Mouse (Mus musculus) liver, embryonic 13.5 days (tissue): ENCODE results near the gene Tnfrsf9. TPM values are rescaled to one million over a fixed set of nuclear protein-coding genes. Genes with fewer than 3 reads are reported as not detected.

Experiments
- ATAC-seq: fragments of 200-750 bp; cut with Nextera tagmentation; 2 replicates; pipeline ENCODE4 v1.8.0; 2017; ENCODE audit warnings: low read depth, mild to moderate bottlenecking, moderate number of reproducible peaks, moderate library complexity
- DNase-seq: peaks from one replicate; pipeline ENCODE4 v3.0.0; 2022
- H3K27ac ChIP-seq: fragments of 300-500 bp; sonication (generic); 2 replicates; pipeline ENCODE4 v1.5.1; 2015; ENCODE audit warnings: moderate library complexity, mild to moderate bottlenecking, inconsistent platforms
- H3K27me3 ChIP-seq: fragments of 300-500 bp; sonication (generic); 2 replicates; pipeline ENCODE4 v1.6.1; 2015; ENCODE audit warnings: mild to moderate bottlenecking, inconsistent platforms
- H3K36me3 ChIP-seq: fragments of 300-500 bp; sonication (generic); 2 replicates; pipeline ENCODE4 v1.6.1; 2015; ENCODE audit warnings: mild to moderate bottlenecking, inconsistent platforms
- H3K4me1 ChIP-seq: fragments of 300-500 bp; sonication (generic); replicated peaks from 2 replicates; pipeline ENCODE4 v1.6.1; 2015; ENCODE audit warnings: inconsistent platforms
- H3K4me2 ChIP-seq: fragments of 300-500 bp; sonication (generic); 2 replicates; pipeline ENCODE4 v1.6.1; 2015; ENCODE audit warnings: inconsistent platforms, mild to moderate bottlenecking, moderate library complexity
- H3K4me3 ChIP-seq: fragments of 300-500 bp; sonication (generic); replicated peaks from 2 replicates; pipeline ENCODE4 v1.5.1; 2015; ENCODE audit warnings: mild to moderate bottlenecking, inconsistent platforms
- H3K9ac ChIP-seq: fragments of 300-500 bp; sonication (generic); 2 replicates; pipeline ENCODE4 v1.6.1; 2015; ENCODE audit warnings: mild to moderate bottlenecking, inconsistent platforms
- H3K9me3 ChIP-seq: fragments of 300-500 bp; sonication (generic); replicated peaks from 2 replicates; pipeline ENCODE4 v1.6.1; 2016; ENCODE audit warnings: inconsistent platforms
- WGBS: fragments of 180-500 bp; shearing (Covaris S2); methylation state at CpG from one replicate; pipeline ENCODE4 v1.1.7; 2015; ENCODE audit not compliant: insufficient replicate concordance; 5-methylcytosine and 5-hydroxymethylcytosine counted together
- polyA plus RNA-seq: library from polyadenylated mRNA; unstranded; fragments of >200 nt; fragmentation: Nextera tagmentation; extraction: Ambion mirVana; gene quantifications from 2 replicates; pipeline ENCODE4 v1.2.1, GENCODE M21; 2015

Tnfrsf9 gene
- polyA plus RNA-seq, 1 experiment from 2014 or later, result 0.17 TPM

DNA sequence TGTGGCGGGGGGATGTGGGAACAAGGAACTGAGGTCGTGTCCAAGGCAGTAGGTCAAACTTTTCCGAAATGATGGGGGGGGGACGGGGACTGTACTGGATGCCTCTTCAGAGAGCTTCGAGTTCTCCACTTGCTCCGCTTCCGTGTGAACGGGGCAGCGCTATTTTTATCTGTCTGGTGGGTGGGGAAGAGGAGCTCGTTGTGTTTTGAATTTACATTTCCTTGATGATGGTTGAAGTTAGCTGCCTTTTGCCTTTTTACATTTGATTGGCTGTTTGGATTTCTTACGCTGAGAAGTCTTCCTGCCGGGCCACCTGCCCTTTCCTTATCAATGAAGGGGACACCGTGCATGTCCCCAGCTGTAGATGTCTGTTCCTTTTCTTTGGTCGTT is 23.7 kb downstream of the Tnfrsf9 start:
- H3K4me2 ChIP-seq, result no peak overlapping the region
- H3K4me3 ChIP-seq, result no peak overlapping the region
- 23% methylated on average over 14 of the region's 14 CpGs for WGBS

GRCm38 (mm10) chr4:150939991-150940651 is 25.8 kb downstream of the Tnfrsf9 start:
- Histone ChIP-seq H3K36me3 (no peaks in the 10 kb centered on the region), H3K27me3 (no peaks in the 10 kb centered on the region), H3K9ac (no peak overlapping the region), H3K27ac (no peak overlapping the region), H3K4me2 (no peak overlapping the region), H3K9me3 (no peaks in the 10 kb centered on the region), H3K4me1 (no peaks in the 10 kb centered on the region), H3K4me3 (no peak overlapping the region)
- ATAC-seq, result no peak
- DNase-seq, result no peak
- 58% methylated on average over 13 of the region's 13 CpGs for WGBS

More for the DNA sequence above, 23.7 kb downstream of the Tnfrsf9 start:
- no peak overlapping the region for H3K9ac ChIP-seq
- no peaks in the 10 kb centered on the region for H3K9me3 ChIP-seq
- no peak overlapping the region for H3K27ac ChIP-seq
- ATAC-seq (no peak), DNase-seq (no peak)
- peaks cover 6% of the 10 kb centered on the region for H3K27me3 ChIP-seq
- H3K4me1 ChIP-seq, result no peaks in the 10 kb centered on the region
- H3K36me3 ChIP-seq, result no peaks in the 10 kb centered on the region

DNA sequence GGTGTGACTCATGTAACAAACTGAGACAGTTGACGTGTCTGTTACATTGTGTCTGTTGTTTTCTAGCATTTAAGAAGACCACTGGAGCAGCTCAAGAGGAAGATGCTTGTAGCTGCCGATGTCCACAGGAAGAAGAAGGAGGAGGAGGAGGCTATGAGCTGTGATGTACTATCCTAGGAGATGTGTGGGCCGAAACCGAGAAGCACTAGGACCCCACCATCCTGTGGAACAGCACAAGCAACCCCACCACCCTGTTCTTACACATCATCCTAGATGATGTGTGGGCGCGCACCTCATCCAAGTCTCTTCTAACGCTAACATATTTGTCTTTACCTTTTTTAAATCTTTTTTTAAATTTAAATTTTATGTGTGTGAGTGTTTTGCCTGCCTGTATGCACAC is 30.3 kb downstream of the Tnfrsf9 start:
- H3K27ac ChIP-seq, result no peak overlapping the region
- no peak overlapping the region for H3K9ac ChIP-seq
- ATAC-seq, result no peak
- H3K4me2 ChIP-seq, result no peak overlapping the region
- H3K4me1 ChIP-seq, result no peaks in the 10 kb centered on the region
- H3K9me3 ChIP-seq, result no peaks in the 10 kb centered on the region
- H3K36me3 ChIP-seq, result no peaks in the 10 kb centered on the region
- no peaks in the 10 kb centered on the region for H3K27me3 ChIP-seq
- no peak overlapping the region for H3K4me3 ChIP-seq
- no peak for DNase-seq
- WGBS, result 67% methylated on average over 7 of the region's 7 CpGs

GRCm38 (mm10) chr4:150950972-150951371 is 36.6 kb downstream of the Tnfrsf9 start:
- ATAC-seq, result no peak
- Histone ChIP-seq H3K27ac (no peak overlapping the region), H3K9ac (no peak overlapping the region), H3K36me3 (no peaks in the 10 kb centered on the region), H3K9me3 (no peaks in the 10 kb centered on the region), H3K27me3 (no peaks in the 10 kb centered on the region), H3K4me1 (no peaks in the 10 kb centered on the region), H3K4me3 (no peak overlapping the region), H3K4me2 (no peak overlapping the region)
- no peak for DNase-seq
- WGBS, result 61% methylated on average over 10 of the region's 10 CpGs

GRCm38 (mm10) chr4:150956369-150957105 is 42.2 kb downstream of the Tnfrsf9 start:
- Histone ChIP-seq H3K27me3 (no peaks in the 10 kb centered on the region), H3K27ac (no peak overlapping the region), H3K9me3 (no peaks in the 10 kb centered on the region), H3K4me1 (no peaks in the 10 kb centered on the region), H3K36me3 (no peaks in the 10 kb centered on the region), H3K9ac (no peak overlapping the region), H3K4me2 (no peak overlapping the region), H3K4me3 (no peak overlapping the region)
- DNase-seq, result no peak
- 69% methylated on average over 13 of the region's 13 CpGs for WGBS
- ATAC-seq, result no peak

DNA sequence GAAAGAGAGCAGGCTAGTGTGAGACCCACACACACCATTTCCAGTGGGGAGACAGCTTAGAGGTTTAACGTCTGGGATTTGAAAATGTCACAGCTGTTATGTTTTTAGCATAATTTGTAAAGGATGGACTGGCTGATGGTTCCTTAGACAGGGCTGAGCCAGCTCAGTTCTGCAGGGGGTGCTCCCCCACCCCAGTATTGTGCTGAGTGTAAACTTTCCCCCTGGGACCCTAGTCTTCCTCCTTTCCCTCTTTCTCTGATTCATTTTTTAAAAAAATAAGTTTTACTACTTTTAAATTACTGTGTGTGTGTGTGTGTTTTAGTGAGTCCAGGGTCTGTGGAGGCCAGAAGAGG is 42.7 kb downstream of the Tnfrsf9 start:
- no peak overlapping the region for H3K4me3 ChIP-seq
- DNase-seq (no peak), ATAC-seq (no peak)
- no peaks in the 10 kb centered on the region for H3K36me3 ChIP-seq
- no peaks in the 10 kb centered on the region for H3K9me3 ChIP-seq
- H3K27me3 ChIP-seq, result no peaks in the 10 kb centered on the region
- no peak overlapping the region for H3K9ac ChIP-seq
- WGBS, result 66% methylated on average over 1 of the region's 1 CpGs
- no peak overlapping the region for H3K27ac ChIP-seq
- no peaks in the 10 kb centered on the region for H3K4me1 ChIP-seq
- no peak overlapping the region for H3K4me2 ChIP-seq

DNA sequence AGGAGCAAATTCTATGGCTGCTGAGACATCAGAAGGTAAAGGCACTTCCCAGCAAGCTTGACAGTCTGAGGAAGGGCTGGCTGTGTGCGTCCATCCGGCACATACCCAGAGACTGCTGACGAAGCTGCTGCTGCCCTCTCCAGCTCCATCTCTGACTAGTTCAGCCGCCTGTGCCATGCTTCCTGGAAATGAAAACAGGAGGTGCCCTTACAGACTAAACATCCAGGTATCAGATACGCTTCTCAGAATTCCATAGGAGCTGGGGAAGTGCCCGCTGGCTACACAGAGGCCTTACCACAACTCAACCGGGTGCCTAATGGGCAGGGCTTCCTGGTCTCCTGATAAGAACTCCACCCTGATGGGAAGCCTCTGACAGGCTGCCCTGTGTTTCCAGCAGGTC is 44.2 kb downstream of the Tnfrsf9 start:
- no peak overlapping the region for H3K4me3 ChIP-seq
- no peak for ATAC-seq
- H3K9me3 ChIP-seq, result no peaks in the 10 kb centered on the region
- H3K36me3 ChIP-seq, result no peaks in the 10 kb centered on the region
- 47% methylated on average over 7 of the region's 7 CpGs for WGBS
- H3K9ac ChIP-seq, result no peak overlapping the region
- H3K4me1 ChIP-seq, result no peaks in the 10 kb centered on the region
- no peak overlapping the region for H3K27ac ChIP-seq
- no peak overlapping the region for H3K4me2 ChIP-seq
- DNase-seq, result no peak
- no peaks in the 10 kb centered on the region for H3K27me3 ChIP-seq

- Histone ChIP-seq H3K4me2 (no peak overlapping the region), H3K27me3 (no peaks in the 10 kb centered on the region), H3K9ac (no peak overlapping the region), H3K36me3 (no peaks in the 10 kb centered on the region), H3K4me3 (no peak overlapping the region), H3K9me3 (no peaks in the 10 kb centered on the region), H3K4me1 (peaks cover 6% of the 10 kb centered on the region; the same call in 1 of the 2 replicates), H3K27ac (no peak overlapping the region)
- ATAC-seq (no peak), DNase-seq (no peak)
- 50% methylated on average over 6 of the region's 6 CpGs for WGBS
These were observed 47.9 kb downstream of the Tnfrsf9 start for GRCm38 (mm10) chr4:150962231-150962630.

DNA sequence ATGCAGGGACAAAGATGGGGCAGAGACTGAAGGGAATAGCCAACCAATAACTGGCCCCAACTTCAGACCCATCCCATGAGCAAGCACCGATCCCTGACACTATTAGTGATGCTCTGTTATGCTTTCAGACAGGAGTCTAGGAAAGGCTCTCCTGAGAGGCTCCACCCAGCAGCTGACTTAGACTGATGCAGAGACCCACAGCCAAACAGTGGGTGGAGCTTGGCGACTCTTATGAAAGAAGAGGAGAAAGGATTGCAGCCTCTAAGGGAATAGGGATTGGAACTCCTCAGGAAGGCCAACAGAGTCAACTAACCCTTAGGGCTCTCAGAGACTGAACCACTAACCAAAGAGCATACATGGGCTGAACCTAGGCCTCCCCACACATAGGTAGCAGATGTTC is 49.3 kb downstream of the Tnfrsf9 start:
- Histone ChIP-seq H3K9ac (no peak overlapping the region), H3K36me3 (no peaks in the 10 kb centered on the region), H3K4me2 (no peak overlapping the region), H3K27me3 (no peaks in the 10 kb centered on the region), H3K9me3 (no peaks in the 10 kb centered on the region), H3K27ac (no peak overlapping the region), H3K4me1 (peaks cover 6% of the 10 kb centered on the region; the same call in 1 of the 2 replicates), H3K4me3 (no peak overlapping the region)
- ATAC-seq, result no peak
- DNase-seq, result no peak
- 68% methylated on average over 2 of the region's 2 CpGs for WGBS

DNA sequence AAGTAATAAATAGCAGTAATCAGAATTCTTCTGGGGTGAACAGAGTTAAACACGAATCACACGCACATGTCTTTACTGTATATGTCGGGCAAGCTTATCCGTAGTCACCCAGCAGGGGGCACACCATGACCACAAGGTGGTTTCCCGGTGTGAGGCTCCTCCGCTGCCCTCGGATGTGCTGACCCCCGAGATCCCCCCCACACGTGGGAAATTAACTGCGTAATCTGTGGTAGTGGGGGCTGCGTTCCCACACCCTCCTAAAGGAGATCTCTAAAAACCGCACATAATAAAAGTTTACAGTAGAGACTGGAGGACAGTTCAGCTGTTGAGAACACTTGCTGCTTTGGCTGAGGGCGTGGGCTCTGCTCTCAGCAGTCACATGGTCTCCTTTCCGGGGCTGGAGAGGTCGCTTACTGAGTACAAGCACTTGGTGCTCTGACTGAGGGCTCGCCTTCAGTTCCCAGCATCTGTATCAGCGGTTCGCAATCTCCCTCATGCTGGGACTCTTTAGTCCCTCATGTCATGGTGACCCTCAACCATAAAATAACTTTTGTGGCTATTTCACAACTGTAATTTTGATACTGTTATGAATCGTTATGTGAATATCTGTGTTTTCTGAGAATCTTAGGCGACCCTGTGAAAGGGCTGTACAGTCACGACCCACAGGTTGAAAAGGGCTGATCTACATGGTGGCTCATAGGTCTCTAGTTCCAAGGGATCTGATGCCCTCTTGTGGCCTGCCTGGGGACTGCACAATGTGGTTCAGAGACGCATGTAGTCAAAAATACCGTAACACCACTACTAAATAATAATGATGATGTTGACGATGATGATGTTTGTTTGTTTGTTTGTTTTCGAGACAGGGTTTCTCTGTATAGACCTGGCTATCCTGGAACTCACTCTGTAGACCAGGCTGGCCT is 50.5 kb downstream of the Tnfrsf9 start:
- H3K9ac ChIP-seq, result no peak overlapping the region
- WGBS, result 7% methylated on average over 25 of the region's 25 CpGs

GRCm38 (mm10) chr4:150965555-150965951 is 51.2 kb downstream of the Tnfrsf9 start:
- no peak overlapping the region for H3K4me3 ChIP-seq
- peaks cover 6% of the 10 kb centered on the region; the same call in 1 of the 2 replicates for H3K4me1 ChIP-seq
- H3K27ac ChIP-seq, result no peak overlapping the region
- ATAC-seq, result no peak
- H3K36me3 ChIP-seq, result no peaks in the 10 kb centered on the region
- no peak overlapping the region for H3K9ac ChIP-seq
- no peak for DNase-seq
- WGBS, result 59% methylated on average over 11 of the region's 11 CpGs
- no peaks in the 10 kb centered on the region for H3K27me3 ChIP-seq
- no peaks in the 10 kb centered on the region for H3K9me3 ChIP-seq
- no peak overlapping the region for H3K4me2 ChIP-seq

More for the DNA sequence above, 50.5 kb downstream of the Tnfrsf9 start:
- DNase-seq, result peak; percentile 68
- Histone ChIP-seq H3K27ac (no peak overlapping the region), H3K4me2 (peak overlapping the region; percentile 52), H3K9me3 (no peaks in the 10 kb centered on the region), H3K36me3 (no peaks in the 10 kb centered on the region), H3K27me3 (no peaks in the 10 kb centered on the region), H3K4me3 (peak overlapping the region; percentile 28), H3K4me1 (peaks cover 6% of the 10 kb centered on the region; the same call in 1 of the 2 replicates)
- ATAC-seq, result peak; percentile 65
